In the genomic region with DNA sequence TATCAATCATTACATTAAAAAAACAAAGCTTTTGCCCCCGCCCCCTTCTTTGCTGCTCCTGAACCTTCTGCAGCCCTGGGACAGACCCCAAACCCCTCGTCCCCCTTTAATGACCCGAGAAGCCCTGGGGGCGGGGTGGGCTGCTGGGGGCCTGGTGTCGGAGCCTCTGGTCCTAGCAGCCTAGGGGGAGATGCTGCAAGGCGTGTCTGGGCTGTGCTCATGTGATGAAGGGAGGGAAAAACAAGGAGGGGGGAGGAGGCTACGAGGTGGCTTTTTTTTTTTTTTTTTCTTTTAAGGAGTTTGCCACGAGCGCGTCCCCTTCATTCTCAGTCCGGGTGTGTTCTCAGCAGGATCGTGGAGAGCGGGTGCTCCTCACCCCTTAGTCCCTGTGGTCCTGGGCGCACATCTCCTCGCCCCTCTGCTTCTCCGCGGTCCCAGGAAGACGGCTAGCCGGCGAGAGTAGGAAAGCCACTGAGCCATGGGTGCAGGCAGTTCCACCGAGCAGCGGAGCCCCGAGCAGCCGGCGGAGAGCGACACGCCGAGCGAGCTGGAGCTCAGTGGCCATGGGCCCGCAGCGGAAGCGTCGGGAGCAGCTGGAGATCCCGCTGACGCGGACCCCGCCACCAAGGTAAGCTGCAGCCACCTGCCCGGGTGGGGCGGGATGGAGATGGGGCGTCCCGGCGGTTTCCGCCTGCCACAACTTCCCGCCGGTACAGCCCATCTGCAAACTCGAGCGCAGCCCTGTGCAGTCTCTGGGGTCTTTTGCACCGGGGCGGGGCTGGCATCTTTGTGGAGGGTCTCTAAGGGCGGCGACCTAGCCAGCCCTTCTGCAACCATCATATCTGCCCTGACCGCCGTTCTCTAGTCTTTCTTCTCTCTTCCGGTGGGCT, we compare ENCODE assay signal across 8 mouse cellular contexts. TPM values are rescaled to one million over a fixed set of nuclear protein-coding genes. Genes with fewer than 3 reads are reported as not detected.
DNase-seq lines count a peak whose midpoint lies in the region; ATAC-seq and TF ChIP-seq lines count a peak whose summit lies in the region.

A gene (plus strand): TSS at position 340 of the 890 bp plus-strand sequence.

- H3K27me3 ChIP-seq in erythroblast, embryonic 14.5 days (ENCODE audit: control insufficient read depth), result peaks cover 33% of the 10 kb centered on the region
- H3K27me3 ChIP-seq in cerebellum, adult 2 months (ENCODE audit: control insufficient read depth, insufficient read depth, low read length), result no peaks in the 10 kb centered on the region
- H3K27me3 ChIP-seq in hindbrain, embryonic 11.5 days (ENCODE audit: control insufficient read depth, insufficient read depth, low read length), result no peaks in the 10 kb centered on the region
- H3K27me3 ChIP-seq in spleen, adult 2 months (ENCODE audit: control insufficient read depth, insufficient read depth, low read length), result no peaks in the 10 kb centered on the region

- no peaks in the 10 kb centered on the region for H3K36me3 ChIP-seq in erythroblast, embryonic 14.5 days (ENCODE audit: control insufficient read depth)
- H3K36me3 ChIP-seq in hindbrain, embryonic 11.5 days (ENCODE audit: control insufficient read depth, insufficient read depth, low read length), result no peaks in the 10 kb centered on the region
- no peaks in the 10 kb centered on the region for H3K36me3 ChIP-seq in spleen, adult 2 months (ENCODE audit: control insufficient read depth, insufficient read depth, low read length)

- no peak for ATAC-seq in erythroblast, adult 5-6 weeks (replicated peaks; ENCODE audit: low FRiP score, poor library complexity, severe bottlenecking)
- peak; percentile 90 for ATAC-seq in frontal cortex, adult (ENCODE audit: low TSS enrichment)
- peak; percentile 80 for ATAC-seq in hindbrain, embryonic 11.5 days (ENCODE audit: low FRiP score)
- peak; percentile 50 for ATAC-seq in megakaryocyte progenitor cell, adult 5-6 weeks (replicated peaks; ENCODE audit: poor library complexity)

- WGBS in cerebellum, adult 2 months, result 1% methylated on average over 54 of the region's 54 CpGs
- WGBS in hindbrain, embryonic 11.5 days, result under 1% methylated on average over 40 of the region's 54 CpGs
- WGBS in spleen, adult 2 months, result 3% methylated on average over 54 of the region's 54 CpGs

- H3K9ac ChIP-seq in hindbrain, embryonic 11.5 days (ENCODE audit: low read depth, low read length), result peak within 1 kb of the TSS; percentile 84

- intact Hi-C loops in left cerebral cortex, postnatal 10 days (cut with DNase I), result no loop called here

- TF ChIP-seq POLR2A in cerebellum, adult 2 months (IDR thresholded peaks at IDR 0.05; ENCODE audit: borderline replicate concordance, insufficient read depth, low read length), result peak; percentile 58; the same call in 1 of the 2 replicates
- no peak for TF ChIP-seq POLR2A in spleen, adult 2 months (IDR thresholded peaks at IDR 0.05; ENCODE audit: low read depth, low read length)

- peak; percentile 72 to 81 for DNase-seq in cerebellum, adult 2 months
- DNase-seq in hindbrain, embryonic 11.5 days (ENCODE audit: low spot score), result peak; percentile 73
- DNase-seq in left cerebral cortex, postnatal 10 days (ENCODE audit: extremely low spot score in 1 of 2, low spot score in 2 of 2), result peak; percentile 19 to 57
- peak in 1 of 2 experiments; percentile 34 for DNase-seq in spleen, adult 2 months (ENCODE audit: low read depth in 1 of 2, low spot score in 2 of 2)

- H3K4me3 ChIP-seq in erythroblast, embryonic 14.5 days (replicated peaks), result peak within 1 kb of the TSS; percentile 24
- H3K4me3 ChIP-seq in cerebellum, adult 2 months (replicated peaks; ENCODE audit: insufficient read depth, low read depth, low read length), result peak within 1 kb of the TSS; percentile 96
- H3K4me3 ChIP-seq in hindbrain, embryonic 11.5 days (ENCODE audit: low read depth, low read length), result peak within 1 kb of the TSS; percentile 72
- peak within 1 kb of the TSS; percentile 69 for H3K4me3 ChIP-seq in spleen, adult 2 months (ENCODE audit: extremely low read depth, insufficient read depth, insufficient read length)

- no peaks in the 10 kb centered on the region for H3K9me3 ChIP-seq in erythroblast, embryonic 14.5 days (ENCODE audit: control insufficient read depth, low read length)
- no peaks in the 10 kb centered on the region for H3K9me3 ChIP-seq in hindbrain, embryonic 11.5 days (ENCODE audit: control insufficient read depth, low read length)

- H3K27ac ChIP-seq in cerebellum, adult 2 months (ENCODE audit: insufficient read depth, low read length), result peak within 1 kb of the TSS; percentile 80
- peak within 1 kb of the TSS; percentile 81 for H3K27ac ChIP-seq in hindbrain, embryonic 11.5 days (ENCODE audit: low read depth, low read length)
- H3K27ac ChIP-seq in spleen, adult 2 months (ENCODE audit: insufficient read depth, low read length), result peak within 1 kb of the TSS; percentile 21; the same call in 1 of the 2 replicates

- no peak for TF ChIP-seq CTCF in cerebellum, adult 2 months (IDR thresholded peaks at IDR 0.05; ENCODE audit: borderline replicate concordance, insufficient read depth, low read depth, low read length)
- no peak for TF ChIP-seq CTCF in spleen, adult 2 months (IDR thresholded peaks at IDR 0.05; ENCODE audit: extremely low read depth, insufficient read depth, insufficient read length, insufficient replicate concordance)

- H3K4me1 ChIP-seq in erythroblast, embryonic 14.5 days (ENCODE audit: control insufficient read depth), result no peaks in the 10 kb centered on the region
- peaks cover 10% of the 10 kb centered on the region for H3K4me1 ChIP-seq in cerebellum, adult 2 months (ENCODE audit: control insufficient read depth, insufficient read depth, low read length)
- no peaks in the 10 kb centered on the region for H3K4me1 ChIP-seq in hindbrain, embryonic 11.5 days (replicated peaks; ENCODE audit: control insufficient read depth, insufficient read depth, low read length)
- H3K4me1 ChIP-seq in spleen, adult 2 months (ENCODE audit: control insufficient read depth, insufficient read depth, insufficient read length), result peaks cover 6% of the 10 kb centered on the region; the same call in 1 of the 2 replicates

- H3K4me2 ChIP-seq in hindbrain, embryonic 11.5 days (replicated peaks; ENCODE audit: low read depth, low read length), result peak within 1 kb of the TSS; percentile 60

RNA-seq across cellular contexts. Expression of the gene that starts here (rescaled TPM):
- 0.01 TPM in 2 replicates for polyA plus RNA-seq in erythroblast, embryonic 14.5 days (2012)
- total RNA-seq in erythroblast, adult 5-6 weeks (2015; ENCODE audit: low replicate concordance), result not detected in 2 replicates
- total RNA-seq in erythroblast, adult 5-6 weeks (2017; ENCODE audit: low replicate concordance), result 0.14 TPM in 1 of 2 replicates, not detected in the other
- 36.2 and 38.4 TPM in 2 replicates for polyA plus RNA-seq in cerebellum, adult 2 months (2012; rRNA removed)
- polyA plus RNA-seq in hindbrain, embryonic 11.5 days (2014; fragmentation: Nextera tagmentation; extraction: Ambion mirVana), result 59.3 and 65.9 TPM in 2 replicates
- total RNA-seq in left cerebral cortex, postnatal 10 days (2021), result 10 to 100 TPM; 28.1 to 28.5 TPM
- total RNA-seq in megakaryocyte progenitor cell, adult 5-6 weeks (2015), result 0.12 and 0.59 TPM in 2 replicates
- 0.21 and 0.64 TPM in 2 replicates for total RNA-seq in megakaryocyte progenitor cell, adult 5-6 weeks (2017)
- 4.1 and 5.0 TPM in 2 replicates for polyA plus RNA-seq in spleen, adult 2 months (2012; rRNA removed)

Comparison
In these comparisons a context has a peak if more than half of its experiments do, and no peak if none do; other contexts are left out.
1. RNA of the gene that starts here (total RNA-seq): 28.1 to 28.5 TPM in left cerebral cortex, postnatal 10 days; 0.12 to 0.64 TPM in megakaryocyte progenitor cell, adult 5-6 weeks and 0.14 TPM in erythroblast, adult 5-6 weeks; every median in the first group is over 10 times any median in the second.
2. Peak in ATAC-seq in megakaryocyte progenitor cell, adult 5-6 weeks; RNA of the gene not detected or under 1 TPM.
3. H3K4me3 ChIP-seq: peak in every context shown above with its lines; median percentile 96 in cerebellum, adult 2 months; 72 in hindbrain, embryonic 11.5 days; 69 in spleen, adult 2 months; 24 in erythroblast, embryonic 14.5 days.
4. H3K27ac ChIP-seq: peak in every context shown above with its lines; median percentile 81 in hindbrain, embryonic 11.5 days; 80 in cerebellum, adult 2 months; 21 in spleen, adult 2 months.